Comparison of ENCODE assay signal across 20 mouse cellular contexts in the genomic region with DNA sequence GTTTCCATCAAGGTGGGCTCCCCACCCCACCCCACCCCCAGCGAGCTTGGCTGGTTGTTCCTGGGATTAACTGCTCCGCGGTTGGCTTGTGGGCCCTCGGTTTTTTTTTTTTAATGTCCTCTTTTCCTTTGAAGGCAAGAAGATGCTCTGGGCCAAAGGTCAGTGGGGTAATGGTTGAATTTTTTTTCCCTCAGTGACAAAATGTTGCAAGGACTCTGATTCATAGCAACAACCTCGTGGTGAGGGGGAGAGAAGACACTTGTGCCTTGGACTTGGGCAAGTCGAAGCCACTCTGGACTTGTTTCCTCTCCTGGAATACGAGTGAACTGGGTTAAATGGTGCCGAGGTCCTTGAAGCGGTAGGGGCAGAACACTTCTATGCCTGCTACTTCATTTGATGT. TPM values are rescaled to one million over a fixed set of nuclear protein-coding genes. Genes with fewer than 3 reads are reported as not detected.
DNase-seq lines count a peak whose midpoint lies in the region; ATAC-seq lines count a peak whose summit lies in the region.
"Had no signal": no experiment of that assay in that cellular context is flagged by ENCODE, and none has a peak within 500 bp of the region (broad histone marks: within the 10 kb centered on the region; RNA-seq: fewer than 3 reads in every experiment).

No protein-coding gene starts in this region.

- H3K27me3 ChIP-seq in heart, embryonic 13.5 days (replicated peaks): peaks cover 90% of the 10 kb centered on the region
- H3K27me3 ChIP-seq in neural tube, embryonic 12.5 days (replicated peaks): peaks cover 39% of the 10 kb centered on the region
- H3K27me3 ChIP-seq in forebrain, embryonic 11.5 days (ENCODE audit: control insufficient read depth, insufficient read depth, low read length): peaks cover 8% of the 10 kb centered on the region; the same call in 1 of the 2 replicates

- H3K4me3 ChIP-seq in heart, embryonic 13.5 days: no peak overlapping the region
- H3K4me3 ChIP-seq in neural tube, embryonic 12.5 days: no peak overlapping the region
- no peak overlapping the region for H3K4me3 ChIP-seq in forebrain, embryonic 11.5 days (ENCODE audit: low read depth, low read length)
- H3K4me3 ChIP-seq: gastrocnemius, adult 2 months; heart, adult 2 months; layer of hippocampus, adult 2 months; lung, embryonic 15.5 days had no signal

- no peaks in the 10 kb centered on the region for H3K36me3 ChIP-seq in heart, embryonic 13.5 days
- H3K36me3 ChIP-seq in neural tube, embryonic 12.5 days: no peaks in the 10 kb centered on the region
- H3K36me3 ChIP-seq in forebrain, embryonic 11.5 days (ENCODE audit: control insufficient read depth, insufficient read depth, low read length): no peaks in the 10 kb centered on the region
- H3K36me3 ChIP-seq: G1E; lung, embryonic 15.5 days had no signal

- peaks cover 36% of the 10 kb centered on the region for H3K4me1 ChIP-seq in heart, embryonic 13.5 days
- H3K4me1 ChIP-seq in neural tube, embryonic 12.5 days: peaks cover 31% of the 10 kb centered on the region
- peaks cover 5% of the 10 kb centered on the region; the same call in 1 of the 2 replicates for H3K4me1 ChIP-seq in forebrain, embryonic 11.5 days (replicated peaks; ENCODE audit: control insufficient read depth, insufficient read depth, low read length)

- 11% methylated on average over 9 of the region's 9 CpGs for WGBS in heart, embryonic 13.5 days
- 6% methylated on average over 9 of the region's 9 CpGs for WGBS in neural tube, embryonic 12.5 days
- 26% methylated on average over 9 of the region's 9 CpGs for WGBS in forebrain, embryonic 11.5 days

- H3K27ac ChIP-seq in heart, embryonic 13.5 days (replicated peaks): no peak overlapping the region
- no peak overlapping the region for H3K27ac ChIP-seq in neural tube, embryonic 12.5 days
- no peak overlapping the region for H3K27ac ChIP-seq in forebrain, embryonic 11.5 days (ENCODE audit: low read depth, low read length)
- H3K27ac ChIP-seq: gastrocnemius, adult 2 months; heart, adult 2 months; layer of hippocampus, adult 2 months; lung, embryonic 15.5 days had no signal

- H3K9me3 ChIP-seq in heart, embryonic 13.5 days: no peaks in the 10 kb centered on the region
- no peaks in the 10 kb centered on the region for H3K9me3 ChIP-seq in neural tube, embryonic 12.5 days
- H3K9me3 ChIP-seq in forebrain, embryonic 11.5 days (ENCODE audit: control insufficient read depth, low read length): no peaks in the 10 kb centered on the region
- H3K9me3 ChIP-seq: G1E; lung, embryonic 15.5 days had no signal

- ATAC-seq in heart, embryonic 13.5 days (ENCODE audit: extremely low read depth, insufficient number of reproducible peaks, low FRiP score, low TSS enrichment): no peak
- ATAC-seq in neural tube, embryonic 12.5 days (ENCODE audit: low FRiP score, low read depth): no peak
- ATAC-seq in forebrain, embryonic 11.5 days (replicated peaks; ENCODE audit: low FRiP score): no peak
- ATAC-seq in erythroblast, adult 5-6 weeks (replicated peaks; ENCODE audit: low FRiP score, poor library complexity, severe bottlenecking): no peak
- ATAC-seq: CD4-positive, CD25-positive, alpha-beta regulatory T cell, adult 4 months; forebrain, embryonic 16.5 days; hindbrain, embryonic 16.5 days had no signal

- intact Hi-C loops in heart, postnatal 25 days (cut with DNase I): loop anchor here (5.0 kb wide), 1 partner anchor 320 kb away; no protein-coding TSS in a partner anchor

- H3K4me2 ChIP-seq in heart, embryonic 13.5 days: peak overlapping the region; percentile 27; the same call in 1 of the 2 replicates
- peak overlapping the region; percentile 18; the same call in 1 of the 2 replicates for H3K4me2 ChIP-seq in neural tube, embryonic 12.5 days (replicated peaks)
- H3K4me2 ChIP-seq in forebrain, embryonic 11.5 days (ENCODE audit: low read depth, low read length, severe bottlenecking): no peak overlapping the region
- H3K4me2 ChIP-seq: midbrain, embryonic 11.5 days had no signal

- H3K9ac ChIP-seq in heart, embryonic 13.5 days: no peak overlapping the region
- H3K9ac ChIP-seq in neural tube, embryonic 12.5 days: no peak overlapping the region
- no peak overlapping the region for H3K9ac ChIP-seq in forebrain, embryonic 11.5 days (ENCODE audit: low read length)
- H3K9ac ChIP-seq: lung, embryonic 15.5 days had no signal

- DNase-seq in heart, postnatal 25 days (ENCODE audit: low spot score): no peak
- DNase-seq in neural tube, embryonic 10.5 days (ENCODE audit: extremely low spot score, low spot score): no peak
- peak; percentile 48 for DNase-seq in lung, postnatal 14 days
- DNase-seq in forebrain, embryonic 11.5 days (ENCODE audit: low spot score): no peak
- DNase-seq: cerebellum, adult 18-20 months; kidney, adult 18-20 months; left cerebral cortex, postnatal 4 days; right cerebral cortex, postnatal 4 days had no signal

RNA-seq across cellular contexts. Expression of gene Tle3, which starts 34.5 kb away (rescaled TPM):
- 7.3 and 9.1 TPM in 2 replicates for polyA plus RNA-seq in heart, embryonic 13.5 days (2015; fragmentation: Nextera tagmentation; extraction: Ambion mirVana)
- 10 to 100 TPM; 15.5 to 17.4 TPM for total RNA-seq in heart, postnatal 25 days (2021)
- 55.5 and 58.7 TPM in 2 replicates for polyA plus RNA-seq in neural tube, embryonic 12.5 days (2016; fragmentation: Nextera tagmentation; extraction: Ambion mirVana)
- polyA plus RNA-seq in forebrain, embryonic 11.5 days (2014; fragmentation: Nextera tagmentation; extraction: Ambion mirVana): 57.8 and 58.2 TPM in 2 replicates
- total RNA-seq in erythroblast, adult 5-6 weeks (2015; ENCODE audit: low replicate concordance): 10.8 and 24.0 TPM in 2 replicates
- total RNA-seq in erythroblast, adult 5-6 weeks (2017; ENCODE audit: low replicate concordance): 11.6 and 16.6 TPM in 2 replicates
